Mouse (Mus musculus) liver, embryonic 14.5 days (tissue): ENCODE results near the gene Il34. TPM values are rescaled to one million over a fixed set of nuclear protein-coding genes. Genes with fewer than 3 reads are reported as not detected.

Source experiments
- ATAC-seq: fragments of 200-750 bp; cut with Nextera tagmentation; 2 replicates; pipeline ENCODE4 v1.8.0; 2017; ENCODE audit warnings: moderate number of reproducible peaks, mild to moderate bottlenecking, moderate library complexity; ENCODE audit not compliant: insufficient read depth
- DNase-seq, 3 experiments: peaks; one replicate each; pipeline ENCODE4 v3.0.0-alpha.2; 2012 to 2013; ENCODE audit warnings: low read depth in 3 of 3, low spot score in 3 of 3
- H3K27ac ChIP-seq: fragments of 300-500 bp; sonication (generic); 2 replicates; pipeline ENCODE4 v1.5.1; 2014; ENCODE audit warnings: moderate library complexity, mild to moderate bottlenecking, control low read depth, inconsistent platforms
- H3K27me3 ChIP-seq: fragments of 300-500 bp; sonication (generic); 2 replicates; pipeline ENCODE4 v1.6.1; 2014; ENCODE audit warnings: mild to moderate bottlenecking, low read length, moderate library complexity; ENCODE audit not compliant: control insufficient read depth, insufficient read depth
- H3K36me3 ChIP-seq: fragments of 300-500 bp; sonication (generic); replicated peaks from 2 replicates; pipeline ENCODE4 v1.6.1; 2014; ENCODE audit warnings: low read depth; ENCODE audit not compliant: control insufficient read depth, insufficient read depth
- H3K4me1 ChIP-seq, 2 experiments: fragments of 200-500 bp in 1 of 2; fragments of 300-500 bp in 1 of 2; sonication (generic) in 1 of 2; replicated peaks; 2 replicates each; pipeline ENCODE4 v1.6.1; 2012 to 2014; ENCODE audit warnings: antibody characterized with exemption in 1 of 2, inconsistent platforms in 1 of 2, low read length in 1 of 2; ENCODE audit not compliant: control insufficient read depth in 2 of 2, insufficient read depth in 2 of 2
- H3K4me2 ChIP-seq: fragments of 300-500 bp; sonication (generic); 2 replicates; pipeline ENCODE4 v1.6.1; 2014; ENCODE audit warnings: low read depth, mild to moderate bottlenecking, control low read depth, moderate library complexity
- H3K4me3 ChIP-seq, 2 experiments: fragments of 200-500 bp in 1 of 2; fragments of 300-500 bp in 1 of 2; sonication (generic) in 1 of 2; 2 replicates each; pipeline ENCODE4 v1.5.1; 2012 to 2014; ENCODE audit warnings: low read depth in 2 of 2, low read length in 2 of 2, mild to moderate bottlenecking in 2 of 2, control low read depth in 1 of 2, inconsistent platforms in 1 of 2, moderate library complexity in 1 of 2; ENCODE audit not compliant: insufficient read depth in 1 of 2
- H3K9ac ChIP-seq: fragments of 300-500 bp; sonication (generic); replicated peaks from 2 replicates; pipeline ENCODE4 v1.6.1; 2014; ENCODE audit warnings: mild to moderate bottlenecking, control low read depth, moderate library complexity
- H3K9me3 ChIP-seq: fragments of 300-500 bp; sonication (generic); 2 replicates; pipeline ENCODE4 v1.6.1; 2016; ENCODE audit warnings: low read length, mixed read lengths; ENCODE audit not compliant: control insufficient read depth
- CTCF ChIP-seq: IDR thresholded peaks from 2 replicates; pipeline ENCODE4 v1.5.1; 2016; ENCODE audit warnings: antibody characterized with exemption, low read depth, control low read depth
- EP300 ChIP-seq: IDR thresholded peaks from 2 replicates; pipeline ENCODE4 v1.6.1; 2016; ENCODE audit warnings: antibody characterized with exemption, low read depth
- WGBS: fragments of 180-500 bp; shearing (Covaris S2); extraction: QIAGEN DNeasy Blood & Tissue Kit; methylation state at CpG from one replicate; pipeline ENCODE4 v1.1.7; 2014; ENCODE audit not compliant: insufficient replicate concordance; 5-methylcytosine and 5-hydroxymethylcytosine counted together
- polyA plus RNA-seq, 2 experiments: library from polyadenylated mRNA; depleted of rRNA in 1 of 2; stranded (reverse) in 1 of 2; unstranded in 1 of 2; fragments of >200 nt; fragmentation: Nextera tagmentation in 1 of 2; extraction: Ambion mirVana in 1 of 2; gene quantifications; 2 replicates each; pipeline versions ENCODE4 v1.2.1 to v1.2.3; 2012 to 2014

Il34 gene
- polyA plus RNA-seq, 2 experiments: not detected

GRCm38 (mm10) chr8:110804825-110805514 is 754 bp downstream of the Il34 start:
- ATAC-seq (no peak), DNase-seq (no peak)
- WGBS: 35% methylated on average over 3 of the region's 3 CpGs
- Histone ChIP-seq H3K9ac (no peak overlapping the region), H3K27ac (no peak overlapping the region), H3K9me3 (no peaks in the 10 kb centered on the region), H3K4me1 (no peaks in the 10 kb centered on the region), H3K4me3 (no peak overlapping the region), H3K36me3 (peaks cover 7% of the 10 kb centered on the region), H3K4me2 (no peak overlapping the region), H3K27me3 (no peaks in the 10 kb centered on the region)
- TF ChIP-seq EP300 (no peak), CTCF (no peak)

- DNase-seq: no peak
- ATAC-seq: no peak
Observed at GRCm38 (mm10) chr8:110803856-110804255, 1.9 kb downstream of the Il34 start.

GRCm38 (mm10) chr8:110802988-110803387 is 2.7 kb downstream of the Il34 start:
- no peaks in the 10 kb centered on the region for H3K27me3 ChIP-seq
- H3K27ac ChIP-seq: no peak overlapping the region
- no peak overlapping the region for H3K4me2 ChIP-seq
- H3K4me1 ChIP-seq: no peaks in the 10 kb centered on the region
- ATAC-seq: no peak
- DNase-seq: no peak
- H3K4me3 ChIP-seq: no peak overlapping the region
- H3K36me3 ChIP-seq: no peaks in the 10 kb centered on the region
- H3K9me3 ChIP-seq: no peaks in the 10 kb centered on the region
- no peak overlapping the region for H3K9ac ChIP-seq
- TF ChIP-seq CTCF (no peak), EP300 (no peak)
- WGBS: 66% methylated on average over 5 of the region's 5 CpGs

More at GRCm38 (mm10) chr8:110803856-110804255, 1.9 kb downstream of the Il34 start:
- H3K27ac ChIP-seq: no peak overlapping the region
- no peak overlapping the region for H3K4me2 ChIP-seq
- H3K9ac ChIP-seq: no peak overlapping the region
- no peak for TF ChIP-seq CTCF
- TF ChIP-seq EP300: no peak
- H3K9me3 ChIP-seq: no peaks in the 10 kb centered on the region
- no peaks in the 10 kb centered on the region for H3K4me1 ChIP-seq
- H3K4me3 ChIP-seq: no peak overlapping the region
- H3K36me3 ChIP-seq: no peaks in the 10 kb centered on the region
- no peaks in the 10 kb centered on the region for H3K27me3 ChIP-seq
- 78% methylated on average over 9 of the region's 9 CpGs for WGBS

GRCm38 (mm10) chr8:110797086-110797485 is 8.6 kb downstream of the Il34 start:
- no peak overlapping the region for H3K4me3 ChIP-seq

GRCm38 (mm10) chr8:110794363-110794965 is 11.3 kb downstream of the Il34 start:
- Histone ChIP-seq H3K27ac (no peak overlapping the region), H3K4me2 (no peak overlapping the region), H3K36me3 (no peaks in the 10 kb centered on the region), H3K4me1 (0 out of 4 replicates have a peak, but pooled peaks cover 0 to 2% of the 10 kb centered on the region in 2 experiments), H3K27me3 (no peaks in the 10 kb centered on the region), H3K4me3 (no peak overlapping the region), H3K9me3 (no peaks in the 10 kb centered on the region), H3K9ac (no peak overlapping the region)
- ATAC-seq (no peak), DNase-seq (no peak)
- 60% methylated on average over 7 of the region's 7 CpGs for WGBS
- TF ChIP-seq EP300: no peak
- no peak for TF ChIP-seq CTCF

More at GRCm38 (mm10) chr8:110797086-110797485, 8.6 kb downstream of the Il34 start:
- H3K4me1 ChIP-seq: 0 out of 4 replicates have a peak, but pooled peaks cover 0 to 2% of the 10 kb centered on the region in 2 experiments
- no peaks in the 10 kb centered on the region for H3K9me3 ChIP-seq
- H3K36me3 ChIP-seq: no peaks in the 10 kb centered on the region
- no peaks in the 10 kb centered on the region for H3K27me3 ChIP-seq
- no peak for TF ChIP-seq CTCF
- no peak for TF ChIP-seq EP300
- no peak overlapping the region for H3K27ac ChIP-seq
- H3K9ac ChIP-seq: no peak overlapping the region
- ATAC-seq (no peak), DNase-seq (no peak)
- H3K4me2 ChIP-seq: no peak overlapping the region
- WGBS: 75% methylated on average over 8 of the region's 8 CpGs
